Mouse (Mus musculus): ENCODE measurements around the gene Capn15.

The Capn15 gene

GRCm38 (mm10) chr17:25919786-25920642 lies 65.6 kb downstream of the Capn15 start:
- peak; percentile 100 for DNase-seq (ENCODE audit: low spot score in 2 of 2)

GRCm38 (mm10) chr17:25919144-25919785 lies 66.3 kb downstream of the Capn15 start, which contains the start of gene Rab40c:
Rab40c (minus strand) TSS chr17:25919727.
- peak in 1 of 2 experiments; percentile 42 for DNase-seq (ENCODE audit: low spot score in 2 of 2)

GRCm38 (mm10) chr17:25918037-25918750 lies 67.4 kb downstream of the Capn15 start:
- DNase-seq (ENCODE audit: low spot score in 2 of 2), result no peak

- no peak for DNase-seq (ENCODE audit: low spot score in 2 of 2)
These were observed 68.5 kb downstream of the Capn15 start for GRCm38 (mm10) chr17:25916931-25917647.

GRCm38 (mm10) chr17:25914295-25914694 lies 71.3 kb downstream of the Capn15 start:
- DNase-seq (ENCODE audit: low spot score in 2 of 2), result no peak

GRCm38 (mm10) chr17:25913877-25914275 lies 71.7 kb downstream of the Capn15 start:
- no peak for DNase-seq (ENCODE audit: low spot score in 2 of 2)

- DNase-seq (ENCODE audit: low spot score in 2 of 2), result peak; percentile 38 to 41
These were observed 72.3 kb downstream of the Capn15 start for GRCm38 (mm10) chr17:25913186-25913876.

- no peak for DNase-seq (ENCODE audit: low spot score in 2 of 2)
These were observed 73.8 kb downstream of the Capn15 start for GRCm38 (mm10) chr17:25911816-25912215.
